Mouse (Mus musculus) heart, adult 2 months (tissue): Measurements from ENCODE around the gene Rpia. TPM values are rescaled to one million over a fixed set of nuclear protein-coding genes. Genes with fewer than 3 reads are reported as not detected.

ENCODE experiments used
- DNase-seq, 2 experiments: peaks; one replicate each; pipeline ENCODE4 v3.0.0; 2021
- H3K27ac ChIP-seq: fragments of 200-600 bp; 2 replicates; pipeline ENCODE4 v1.8.1; 2022
- H3K27me3 ChIP-seq: fragments of 200-500 bp; 2 replicates; pipeline ENCODE4 v1.6.1; 2012; ENCODE audit warnings: mild to moderate bottlenecking, low read length, inconsistent platforms, mixed read lengths; ENCODE audit not compliant: control insufficient read depth, insufficient read depth
- H3K36me3 ChIP-seq: fragments of 200-500 bp; 2 replicates; pipeline ENCODE4 v1.6.1; 2012; ENCODE audit warnings: low read length, inconsistent platforms; ENCODE audit not compliant: control insufficient read depth, insufficient read depth
- H3K4me1 ChIP-seq: fragments of 200-500 bp; 2 replicates; pipeline ENCODE4 v1.6.1; 2011; ENCODE audit warnings: low read length; ENCODE audit not compliant: control insufficient read depth, insufficient read depth
- H3K4me3 ChIP-seq: fragments of 200-600 bp; 2 replicates; pipeline ENCODE4 v1.8.1; 2022
- H3K79me2 ChIP-seq: fragments of 200-500 bp; replicated peaks from 2 replicates; pipeline ENCODE4 v1.6.1; 2012; ENCODE audit warnings: mild to moderate bottlenecking, inconsistent platforms, low read length, moderate library complexity, mixed read lengths; ENCODE audit not compliant: control insufficient read depth, insufficient read depth
- H3K9ac ChIP-seq: fragments of 200-500 bp; 2 replicates; pipeline ENCODE4 v1.6.1; 2012; ENCODE audit warnings: low read depth, mild to moderate bottlenecking, control low read depth, inconsistent platforms, low read length, mixed read lengths
- CTCF ChIP-seq: fragments of 200-600 bp; IDR thresholded peaks from 2 replicates; pipeline ENCODE4 v1.8.1; 2022; ENCODE audit warnings: antibody characterized with exemption, mild to moderate bottlenecking, moderate library complexity
- EP300 ChIP-seq: fragments of 200-500 bp; IDR thresholded peaks from 2 replicates; pipeline ENCODE4 v1.6.1; 2011; ENCODE audit warnings: low read depth, low read length, control low read depth; ENCODE audit not compliant: insufficient read depth
- POLR2A ChIP-seq: fragments of 200-500 bp; IDR thresholded peaks from 2 replicates; pipeline ENCODE4 v1.6.1; 2011; ENCODE audit warnings: mild to moderate bottlenecking, low read depth, low read length, control low read depth; ENCODE audit not compliant: insufficient read depth
- WGBS: fragments of 180-500 bp; shearing (Covaris S2); methylation state at CpG from one replicate; pipeline ENCODE4 v1.1.7; 2018; 5-methylcytosine and 5-hydroxymethylcytosine counted together
- intact Hi-C: fragments of 180-260 bp; cut with DNase I; formaldehyde crosslinking; loops from one replicate; pipeline ENCODE4 v1.15.1; 2025
- polyA plus RNA-seq: library from polyadenylated mRNA; depleted of rRNA; stranded (reverse); fragments of >200 nt; gene quantifications from 2 replicates; pipeline ENCODE4 v1.2.3, GENCODE M21; 2012
- total RNA-seq, 2 experiments: library from RNA; stranded (reverse); gene quantifications; 2 replicates each; pipeline ENCODE4 v1.2.3; 2021

Gene Rpia
- total and polyA plus RNA-seq, 3 experiments: 6.6 to 15.2 (median 12.9) TPM

- no peaks in the 10 kb centered on the region for H3K79me2 ChIP-seq
- 79% methylated on average over 8 of the region's 8 CpGs for WGBS
- DNase-seq: no peak
- no peaks in the 10 kb centered on the region for H3K27me3 ChIP-seq
- intact Hi-C loops: no loop called here
- no peak overlapping the region for H3K9ac ChIP-seq
- TF ChIP-seq EP300 (no peak), CTCF (no peak), POLR2A (no peak)
- no peak overlapping the region for H3K27ac ChIP-seq
- no peaks in the 10 kb centered on the region for H3K36me3 ChIP-seq
- no peak overlapping the region for H3K4me3 ChIP-seq
- H3K4me1 ChIP-seq: no peaks in the 10 kb centered on the region
Measured at GRCm38 (mm10) chr6:70815471-70815870, 23.4 kb upstream of the Rpia start.

DNA sequence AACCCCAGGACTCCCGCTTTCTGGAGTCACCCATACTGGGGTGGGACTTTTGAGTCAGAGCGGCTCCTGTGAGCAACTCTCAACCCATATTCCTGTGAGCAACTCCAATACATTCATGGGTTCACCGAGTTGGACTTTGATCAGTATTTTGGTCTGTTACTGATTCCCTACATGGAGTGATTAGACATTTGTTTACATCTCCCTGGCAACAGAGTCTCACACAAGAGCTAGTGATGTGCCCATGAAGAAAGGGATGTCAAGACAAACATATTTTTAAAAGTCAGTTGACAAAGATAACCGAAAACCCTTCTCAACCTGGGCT, 22.6 kb upstream of the Rpia start:
- no peak overlapping the region for H3K9ac ChIP-seq
- no peak overlapping the region for H3K4me3 ChIP-seq
- 90% methylated on average over 4 of the region's 4 CpGs for WGBS
- no peaks in the 10 kb centered on the region for H3K79me2 ChIP-seq
- intact Hi-C loops: no loop called here
- no peak for TF ChIP-seq CTCF
- no peak for TF ChIP-seq POLR2A
- TF ChIP-seq EP300: no peak
- H3K36me3 ChIP-seq: no peaks in the 10 kb centered on the region
- no peaks in the 10 kb centered on the region for H3K27me3 ChIP-seq
- H3K27ac ChIP-seq: no peak overlapping the region
- DNase-seq: no peak
- H3K4me1 ChIP-seq: no peaks in the 10 kb centered on the region

- WGBS: 77% methylated on average over 18 of the region's 18 CpGs
- Histone ChIP-seq H3K79me2 (no peaks in the 10 kb centered on the region), H3K27ac (no peak overlapping the region), H3K9ac (no peak overlapping the region), H3K27me3 (no peaks in the 10 kb centered on the region), H3K4me3 (no peak overlapping the region), H3K4me1 (no peaks in the 10 kb centered on the region), H3K36me3 (no peaks in the 10 kb centered on the region)
- peak in 1 of 2 experiments; percentile 34 for DNase-seq
- TF ChIP-seq POLR2A (no peak), CTCF (no peak), EP300 (no peak)
- intact Hi-C loops: no loop called here
Measured at GRCm38 (mm10) chr6:70813921-70814628, 22.0 kb upstream of the Rpia start.

- no peaks in the 10 kb centered on the region for H3K4me1 ChIP-seq
- H3K9ac ChIP-seq: no peak overlapping the region
- no peaks in the 10 kb centered on the region for H3K36me3 ChIP-seq
- no peak for DNase-seq
- 26% methylated on average over 4 of the region's 4 CpGs for WGBS
- no peak overlapping the region for H3K4me3 ChIP-seq
- H3K27ac ChIP-seq: no peak overlapping the region
- no peak for TF ChIP-seq CTCF
- H3K27me3 ChIP-seq: no peaks in the 10 kb centered on the region
- no peaks in the 10 kb centered on the region for H3K79me2 ChIP-seq
- intact Hi-C loops: loop anchor here (1.0 kb wide), 1 partner anchor 69 kb away; no protein-coding TSS in a partner anchor
Measured at GRCm38 (mm10) chr6:70812526-70812895, 20.5 kb upstream of the Rpia start.

GRCm38 (mm10) chr6:70811557-70812525, 19.8 kb upstream of the Rpia start:
- Histone ChIP-seq H3K36me3 (no peaks in the 10 kb centered on the region), H3K4me1 (no peaks in the 10 kb centered on the region), H3K9ac (no peak overlapping the region), H3K27ac (no peak overlapping the region), H3K4me3 (no peak overlapping the region), H3K79me2 (no peaks in the 10 kb centered on the region), H3K27me3 (no peaks in the 10 kb centered on the region)
- TF ChIP-seq CTCF: peak; percentile 100
- no peak for TF ChIP-seq POLR2A
- TF ChIP-seq EP300: peak; percentile 87
- intact Hi-C loops: loop anchor here (1.0 kb wide), 1 partner anchor 69 kb away; no protein-coding TSS in a partner anchor
- peak; percentile 77 to 89 for DNase-seq
- WGBS: 9% methylated on average over 6 of the region's 6 CpGs

DNA sequence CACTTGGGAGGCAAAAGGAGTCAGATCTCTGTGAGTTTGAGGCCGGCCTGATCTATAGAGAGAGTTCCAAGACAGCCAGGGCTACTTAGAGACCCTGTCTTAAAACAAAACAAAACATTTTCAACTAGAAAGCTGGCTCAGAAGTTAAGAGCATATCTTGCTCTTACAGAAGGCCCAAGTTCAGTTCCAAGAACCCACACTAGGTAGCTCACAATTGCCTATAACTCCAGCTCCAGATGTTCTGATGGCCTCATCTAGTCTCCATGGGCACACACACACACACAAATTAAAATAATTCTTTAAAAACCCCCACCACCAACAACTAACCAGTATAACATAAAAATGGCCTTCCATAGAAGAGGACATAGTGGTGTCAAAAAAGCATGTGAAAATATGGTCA, 18.5 kb upstream of the Rpia start:
- 91% methylated on average over 1 of the region's 1 CpGs for WGBS
- Histone ChIP-seq H3K79me2 (no peaks in the 10 kb centered on the region), H3K27me3 (no peaks in the 10 kb centered on the region), H3K9ac (no peak overlapping the region), H3K27ac (no peak overlapping the region), H3K4me3 (no peak overlapping the region), H3K36me3 (no peaks in the 10 kb centered on the region), H3K4me1 (peaks cover 3% of the 10 kb centered on the region; the same call in 1 of the 2 replicates)
- no peak for DNase-seq
- TF ChIP-seq POLR2A (no peak), EP300 (no peak), CTCF (no peak)
- intact Hi-C loops: no loop called here
